Mouse (Mus musculus) frontal cortex, postnatal 10 days (tissue): ENCODE measurements around the gene Prg2.

Source experiments
- DNase-seq, 2 experiments: peaks; one replicate each; pipeline ENCODE4 v3.0.0; 2022; ENCODE audit warnings: low spot score in 2 of 2, mixed read lengths in 1 of 2

The Prg2 gene

DNA sequence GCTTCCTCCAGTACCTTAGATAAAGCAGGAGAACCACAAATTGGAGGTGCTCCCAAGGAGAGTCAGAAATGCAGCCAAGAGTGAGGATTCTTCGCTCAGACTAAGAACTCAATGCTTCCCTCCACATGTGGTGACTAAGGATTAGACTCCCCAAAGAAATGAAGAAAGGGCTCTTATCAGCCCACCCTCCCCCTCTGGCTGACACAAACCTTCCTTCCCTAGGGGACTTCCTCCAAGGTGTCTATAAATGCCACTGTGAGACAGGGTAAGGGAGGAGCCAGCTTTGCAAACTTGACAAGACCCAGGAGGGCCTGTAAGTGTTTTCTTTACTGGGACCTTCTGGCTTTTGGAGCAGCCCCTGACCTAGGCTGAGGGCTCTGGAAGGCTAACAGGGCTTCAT, at the start of gene Prg2:
TSS of gene Prg2 (plus strand) at position 274 of the 400 bp plus-strand sequence.
- DNase-seq: no peak

DNA sequence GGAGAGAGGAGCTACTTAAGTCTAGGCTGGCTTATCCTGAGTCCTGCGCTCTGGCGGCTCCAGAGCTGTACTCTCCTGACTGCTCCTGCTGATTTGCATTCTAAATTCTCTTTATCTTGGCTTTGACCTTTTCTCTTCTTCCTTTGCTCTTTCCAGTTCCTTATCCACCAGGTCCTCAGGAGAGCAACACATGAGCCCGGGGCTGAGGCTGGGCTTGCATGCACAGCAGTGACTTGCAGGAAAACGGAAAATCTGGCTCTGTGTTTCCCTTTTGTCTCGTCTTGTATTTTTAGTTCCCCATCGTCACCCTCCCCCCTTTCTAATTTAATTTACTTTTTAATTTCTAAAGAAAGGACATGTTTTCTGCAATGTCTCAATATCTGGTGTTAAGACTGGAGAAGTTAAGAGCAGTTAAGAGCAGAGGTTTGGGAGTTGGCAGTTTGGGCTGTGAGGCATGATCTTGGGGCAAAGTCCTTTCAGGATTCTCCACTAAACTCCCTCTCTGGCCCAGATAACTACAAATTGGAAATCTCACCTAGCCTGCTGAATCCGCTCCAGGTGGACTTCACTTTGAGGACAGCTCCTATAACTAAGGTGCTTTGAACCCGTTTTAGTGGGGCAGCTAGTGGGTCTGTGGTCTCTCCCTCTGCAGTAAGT, 46.1 kb upstream of the Prg2 start:
- DNase-seq: no peak

DNA sequence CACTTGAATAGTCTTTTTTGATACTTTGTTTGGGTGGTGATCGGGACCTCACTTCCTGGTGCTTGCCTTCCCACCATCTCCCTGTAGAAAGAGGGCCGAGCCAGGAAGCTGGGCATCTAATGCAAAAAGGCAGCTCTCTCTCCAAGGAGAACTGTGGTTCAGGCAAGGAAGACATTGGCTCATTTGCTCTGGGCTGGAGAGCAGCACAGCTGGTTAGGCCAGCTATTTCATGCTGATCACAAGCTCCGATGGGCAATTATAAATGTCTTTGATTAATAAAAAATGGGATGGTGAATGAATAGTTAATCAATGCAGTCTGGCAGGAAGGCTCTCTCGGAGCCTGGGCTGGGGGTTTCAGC, 45.6 kb upstream of the Prg2 start:
- no peak for DNase-seq

DNA sequence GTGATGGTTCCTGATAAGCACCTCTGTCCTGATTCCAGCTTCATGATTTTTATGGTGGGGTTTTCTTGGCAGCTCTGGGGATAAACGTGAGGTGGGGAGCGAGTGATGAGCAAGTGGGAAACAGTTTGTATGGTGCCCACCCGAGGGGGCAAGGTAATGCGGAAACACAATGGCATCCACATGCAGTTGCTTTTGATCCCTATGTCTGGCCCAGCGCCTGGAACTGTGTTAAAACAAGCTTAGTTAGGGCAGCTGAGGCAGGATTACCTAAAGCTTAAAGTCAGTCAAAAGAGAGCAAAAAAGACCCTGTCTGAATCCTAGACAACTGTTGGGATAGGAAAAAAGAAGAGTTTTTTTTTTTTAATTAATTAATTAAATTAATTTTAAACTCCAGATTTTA, 45.2 kb upstream of the Prg2 start:
- DNase-seq: no peak

DNA sequence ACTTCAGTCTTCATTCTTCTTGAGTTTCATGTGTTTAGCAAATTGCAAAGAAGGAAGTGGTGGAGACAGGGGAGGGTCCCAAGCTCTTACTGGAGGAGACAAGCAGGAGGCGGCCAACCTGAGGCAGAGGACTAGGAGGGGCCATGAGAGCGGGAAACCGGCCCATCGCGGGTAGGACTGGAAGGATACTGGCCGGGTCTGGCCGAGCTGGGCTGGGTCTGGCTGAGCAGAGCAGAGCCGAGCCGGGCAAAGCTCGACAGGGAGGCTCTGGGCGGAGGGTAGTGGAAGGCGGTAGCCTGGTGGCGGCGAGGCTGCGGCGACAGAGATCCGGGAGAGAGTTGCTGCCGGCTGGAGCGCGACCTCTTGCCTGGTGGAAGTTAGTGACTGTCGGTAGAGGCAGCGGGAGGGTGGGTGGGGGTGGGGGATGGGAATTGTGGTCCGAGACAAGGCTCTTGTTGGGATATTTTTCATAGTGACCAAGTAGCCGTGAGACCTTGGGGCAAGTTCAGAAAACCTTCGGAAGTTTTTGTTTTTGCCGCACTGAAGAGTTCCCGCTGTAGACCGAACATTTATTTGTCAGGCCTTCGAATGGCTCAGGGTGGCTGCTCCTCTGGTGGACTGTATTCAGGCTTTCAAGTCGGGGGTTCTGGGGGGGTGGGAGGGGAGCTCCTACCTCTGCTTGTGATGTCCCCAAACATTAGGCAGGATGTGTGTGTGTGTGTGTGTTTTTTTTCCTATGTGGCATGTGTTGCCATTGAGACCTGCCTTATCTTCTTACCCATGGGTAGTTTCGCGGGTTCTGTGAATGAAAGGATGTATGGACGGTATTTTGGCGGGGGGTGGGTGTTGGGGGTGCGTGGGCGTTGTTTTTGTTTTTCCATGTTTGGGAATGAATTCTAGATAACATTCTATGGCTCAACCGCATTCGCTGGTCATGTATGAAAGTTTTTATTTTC, 43.5 kb upstream of the Prg2 start, which contains the start of gene Slc43a3:
TSS of gene Slc43a3 (plus strand) at position 106 of the 956 bp plus-strand sequence.
- peak; percentile 12 to 21 for DNase-seq

DNA sequence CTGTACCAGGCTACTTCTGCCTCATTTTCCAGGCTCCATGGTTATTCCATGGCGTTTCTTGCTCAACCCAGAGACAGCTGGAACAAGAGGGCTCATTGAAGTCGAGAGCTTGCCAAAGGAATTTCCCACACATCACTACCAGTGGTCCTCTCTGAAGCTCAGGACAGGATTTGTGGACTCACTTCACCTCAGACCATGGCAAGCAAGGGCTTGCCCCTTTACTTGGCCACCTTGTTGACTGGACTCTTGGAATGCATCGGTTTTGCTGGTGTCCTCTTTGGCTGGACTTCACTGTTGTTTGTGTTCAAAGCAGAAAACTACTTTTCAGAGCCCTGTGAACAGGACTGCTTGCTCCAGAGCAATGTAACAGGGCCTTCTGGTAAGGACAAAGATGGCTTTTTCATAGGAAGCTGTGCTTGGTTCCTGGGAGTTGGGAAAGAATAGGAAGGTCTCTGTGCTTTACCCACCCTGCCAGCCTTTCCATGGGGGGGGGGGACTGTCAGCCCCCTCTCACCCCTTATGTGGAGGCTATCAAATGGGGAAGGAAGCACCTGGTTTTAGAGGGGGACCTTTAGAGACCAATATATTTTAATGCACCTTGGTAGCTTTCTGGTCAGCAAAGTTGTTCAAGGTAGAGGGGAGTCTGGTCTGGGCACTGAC, 42.6 kb upstream of the Prg2 start:
- DNase-seq: no peak

DNA sequence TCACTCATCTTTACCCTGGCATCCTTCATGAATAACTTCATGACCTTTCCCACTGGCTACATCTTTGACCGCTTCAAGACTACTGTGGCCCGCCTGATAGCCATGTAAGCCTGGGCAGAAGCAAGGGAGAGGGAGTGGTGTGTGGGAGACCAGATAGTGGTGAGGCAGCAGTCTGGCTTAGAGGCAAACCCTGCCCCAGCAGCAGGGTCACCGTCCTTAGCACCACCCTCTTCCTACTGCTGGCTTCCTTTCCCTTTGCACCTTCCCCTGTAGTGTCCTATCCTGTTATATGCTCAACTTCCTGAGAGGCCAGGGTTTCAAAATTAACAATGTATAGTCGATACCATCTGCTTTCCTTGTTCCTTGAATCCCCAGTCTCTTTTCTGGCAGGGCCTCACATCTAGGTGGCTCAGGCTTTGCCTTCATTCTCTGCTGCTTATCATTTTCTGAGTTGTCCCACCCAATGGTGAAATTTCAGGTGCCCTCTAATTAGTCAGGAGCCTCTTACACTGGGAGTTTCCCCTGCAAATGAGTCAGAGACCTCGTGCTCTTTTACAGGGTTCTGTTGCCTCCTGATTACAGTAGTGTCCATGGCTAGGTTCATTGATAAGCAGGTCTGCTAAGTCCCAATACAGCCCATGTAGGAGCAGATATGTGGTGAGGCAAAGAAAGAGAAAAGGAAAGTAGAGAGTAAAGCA, 41.9 kb upstream of the Prg2 start:
- DNase-seq: no peak

DNA sequence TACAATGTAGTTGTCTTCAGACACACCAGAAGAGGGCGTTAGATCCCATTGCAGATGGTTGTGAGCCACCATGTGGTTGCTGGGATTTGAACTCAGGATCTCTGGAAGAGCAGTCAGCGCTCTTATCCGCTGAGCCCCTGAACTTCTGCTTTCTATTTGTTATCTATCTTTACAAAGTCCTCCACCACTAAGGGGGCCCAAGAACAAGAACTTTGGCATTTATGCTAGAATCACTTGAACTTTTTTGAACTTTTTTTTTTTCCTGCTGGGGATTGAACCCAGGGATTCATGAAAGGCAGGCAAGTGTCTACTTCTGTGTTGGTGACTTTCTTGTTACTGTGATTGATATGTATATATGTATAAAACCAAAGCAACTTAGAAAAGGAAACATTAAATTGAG, 41.0 kb upstream of the Prg2 start:
- DNase-seq: no peak

DNA sequence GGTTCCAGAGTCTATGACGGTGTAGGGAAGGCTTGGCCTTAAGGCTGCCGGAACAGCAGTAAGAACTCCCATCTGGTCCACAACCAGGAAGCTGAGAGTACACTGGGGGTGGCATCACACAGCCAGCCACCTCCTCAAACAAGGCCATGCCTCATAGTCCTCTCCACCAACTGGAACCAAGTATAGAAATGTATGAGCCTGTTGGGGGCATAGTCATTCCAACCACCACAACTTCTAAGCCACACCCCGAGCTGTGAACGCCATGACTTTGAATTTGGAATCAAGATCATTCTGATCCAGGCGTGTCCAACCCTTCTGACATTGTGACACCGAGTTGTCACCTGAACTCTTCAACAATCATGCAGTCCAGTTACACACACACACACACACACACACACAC, 40.5 kb upstream of the Prg2 start:
- DNase-seq: no peak

DNA sequence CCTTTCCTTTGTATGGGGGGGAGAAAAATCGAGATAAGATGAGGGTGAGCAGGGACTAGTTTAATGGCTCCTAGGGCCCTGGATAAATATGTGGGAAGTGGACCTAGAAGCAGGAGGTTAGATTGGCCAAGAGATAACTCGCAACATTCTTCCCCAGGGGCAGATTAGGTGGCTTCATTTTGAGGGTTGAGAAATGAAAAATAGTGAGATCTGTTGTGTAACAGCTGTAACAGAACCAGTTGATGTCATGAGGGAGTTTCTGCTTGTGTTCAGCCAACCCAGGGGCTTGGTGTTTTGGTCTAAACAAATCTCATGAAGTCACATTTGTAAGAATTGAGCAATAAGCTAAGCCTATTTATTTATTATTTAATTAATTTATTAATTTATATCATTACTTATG, 38.9 kb upstream of the Prg2 start:
- no peak for DNase-seq

DNA sequence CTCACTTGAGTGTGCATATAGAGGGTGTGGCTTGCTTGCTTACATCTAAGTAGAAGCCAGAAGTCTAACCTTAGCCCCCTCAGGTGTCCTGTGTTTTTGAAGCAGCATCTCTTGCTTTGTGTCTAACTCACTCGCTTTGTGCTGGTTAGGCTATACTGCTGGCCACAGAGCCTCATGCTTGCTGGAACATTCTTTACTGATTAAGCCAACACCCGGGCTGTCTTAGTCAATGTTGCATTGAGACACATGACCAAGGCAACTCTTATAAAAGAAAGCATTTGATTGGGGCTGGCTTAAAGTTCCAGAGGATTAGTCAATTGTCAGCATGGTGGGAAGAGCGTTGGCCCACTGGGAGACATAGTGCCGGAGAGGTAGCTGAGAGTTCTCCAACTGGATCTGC, 38.5 kb upstream of the Prg2 start:
- no peak for DNase-seq

DNA sequence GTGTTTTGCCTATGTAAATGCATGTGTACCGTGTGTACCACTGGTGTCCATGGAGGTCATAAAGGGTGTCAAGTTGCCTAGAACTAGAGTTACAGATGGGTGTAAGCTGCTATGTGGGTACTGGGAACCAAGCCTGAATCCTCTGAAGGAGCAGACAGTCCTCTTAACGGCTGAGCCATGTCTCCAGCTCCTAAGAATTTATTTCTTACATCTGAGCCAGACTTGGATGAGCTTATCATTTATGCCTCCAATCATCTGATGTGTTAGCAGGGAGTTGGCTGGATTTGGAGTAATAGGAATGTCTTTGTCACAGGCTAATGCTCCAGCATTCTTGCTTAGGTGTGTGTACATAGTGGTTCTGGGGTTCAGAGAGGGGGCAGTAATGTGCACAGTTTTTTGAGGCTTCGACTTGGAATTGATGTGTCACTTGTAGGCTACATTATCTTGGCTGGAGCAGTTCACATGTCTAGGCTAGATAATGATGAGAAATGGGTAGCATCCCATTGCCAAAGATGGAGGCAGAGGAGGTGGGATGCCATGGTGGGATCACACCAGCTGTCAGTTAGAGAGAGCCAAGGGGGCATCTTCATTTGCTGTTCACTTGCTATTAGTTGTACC, 33.0 kb upstream of the Prg2 start:
- no peak for DNase-seq

DNA sequence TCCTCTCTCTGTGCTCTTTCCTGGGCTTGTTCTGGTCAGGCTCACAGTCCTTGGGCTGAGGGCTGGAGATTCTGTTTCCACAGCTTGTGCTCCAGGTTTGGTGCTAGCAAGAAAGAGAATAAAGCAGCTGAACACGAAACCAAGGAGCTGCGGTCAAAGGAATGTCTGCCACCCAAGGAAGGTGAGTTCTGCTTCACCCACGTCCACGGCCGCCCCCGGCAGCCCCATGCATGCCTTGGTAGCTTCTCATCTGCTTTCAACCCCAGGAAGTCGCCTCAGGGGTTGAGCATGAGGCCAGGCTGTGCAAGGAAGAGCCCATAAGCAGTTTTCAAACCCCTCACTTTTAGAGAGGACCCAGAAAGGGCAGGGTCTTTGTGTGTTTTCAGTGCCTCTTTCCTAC, 32.0 kb upstream of the Prg2 start:
- DNase-seq: no peak

DNA sequence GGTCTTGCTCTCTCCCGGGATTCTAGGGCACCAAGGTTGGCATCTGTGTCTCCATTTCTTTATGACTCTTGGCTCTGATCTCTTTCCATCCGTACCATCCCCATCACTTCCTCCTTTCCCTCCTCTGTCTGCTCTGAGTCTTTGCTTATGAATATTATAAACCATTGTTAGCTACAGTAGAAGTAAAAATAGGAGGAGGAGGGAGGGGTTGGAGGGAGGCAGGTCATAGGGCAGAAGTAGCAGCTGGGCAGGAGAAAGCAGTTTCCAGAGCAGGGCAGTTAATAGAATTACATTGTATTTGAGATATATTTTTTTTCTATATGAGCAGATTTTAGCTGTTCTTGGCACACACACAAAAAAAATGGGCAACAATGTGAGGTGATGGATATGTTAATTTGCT, 31.5 kb upstream of the Prg2 start:
- DNase-seq: no peak

DNA sequence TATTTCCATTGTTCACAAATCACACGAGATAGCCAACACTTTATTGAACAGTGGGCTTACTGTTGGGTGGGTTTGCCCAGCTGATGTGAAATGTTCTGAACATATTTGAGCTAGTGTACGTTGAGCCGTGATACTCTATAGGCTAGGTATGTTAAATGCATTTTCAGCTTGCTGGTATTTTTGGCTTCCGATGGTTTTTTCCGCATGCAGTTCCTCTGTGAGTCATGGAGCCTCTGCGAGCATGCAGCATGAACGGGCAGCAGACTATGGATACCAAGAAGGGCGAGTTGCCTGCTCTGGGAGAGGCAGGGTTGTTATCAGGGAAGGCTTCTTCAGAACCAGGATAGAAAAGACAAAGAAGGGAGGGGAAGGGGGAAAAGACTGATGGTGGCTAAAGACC, 29.2 kb upstream of the Prg2 start:
- no peak for DNase-seq

DNA sequence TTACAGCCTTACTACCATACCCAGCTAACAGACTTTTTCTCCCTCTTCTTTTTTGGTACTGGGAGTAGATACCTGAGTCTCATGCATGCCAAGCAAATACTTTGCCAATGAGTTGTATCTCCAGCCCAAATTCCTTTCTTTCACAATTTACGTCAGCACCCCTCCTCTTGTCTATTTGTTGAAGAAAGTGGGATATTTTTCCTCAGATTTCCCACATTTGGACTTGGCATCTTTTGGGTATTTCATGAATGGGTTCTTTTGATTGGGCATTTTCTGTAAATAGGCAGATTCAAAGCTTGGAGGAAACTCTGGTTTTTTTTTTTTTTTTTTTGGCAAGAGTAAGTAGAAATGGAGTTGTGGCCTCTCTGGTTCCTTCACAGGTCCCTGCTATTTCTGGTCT, 28.0 kb upstream of the Prg2 start:
- DNase-seq: no peak

DNA sequence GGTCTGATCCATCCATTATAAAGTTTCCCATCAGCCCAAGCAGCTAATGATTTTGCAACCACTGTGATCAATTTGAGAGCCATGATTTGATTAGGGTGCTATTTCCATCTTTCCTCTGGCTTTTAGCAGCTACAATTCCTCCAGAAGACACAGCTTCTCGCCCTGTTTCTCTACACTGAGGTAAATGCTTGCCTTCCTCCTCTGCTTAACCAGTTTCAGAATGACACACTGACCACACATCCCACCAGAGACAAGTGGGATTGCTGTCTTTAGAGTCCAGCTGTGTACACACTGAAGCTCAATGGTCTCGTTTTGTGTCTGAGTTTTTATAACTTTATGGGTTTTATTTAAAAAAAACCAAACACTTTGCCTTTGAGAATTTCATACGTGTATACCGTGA, 27.6 kb upstream of the Prg2 start:
- no peak for DNase-seq

DNA sequence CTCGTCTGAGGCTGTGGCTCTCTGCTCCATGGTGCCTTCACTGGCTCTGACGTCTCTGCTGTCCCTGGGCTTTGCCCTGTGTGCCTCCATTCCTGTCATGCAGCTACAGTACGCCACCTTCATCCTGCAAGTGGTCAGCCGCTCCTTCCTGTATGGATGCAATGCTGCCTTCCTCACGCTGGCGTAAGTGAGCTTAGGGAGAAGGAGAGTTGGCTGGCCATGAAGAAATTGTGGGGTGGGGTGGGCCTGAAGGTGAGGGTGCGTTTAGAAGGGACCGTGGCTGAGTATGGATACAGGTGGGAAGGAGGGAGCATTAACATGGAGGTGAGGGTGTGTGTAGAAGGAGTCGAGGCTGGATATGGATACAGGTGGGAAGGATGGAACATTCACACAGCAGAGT, 24.8 kb upstream of the Prg2 start:
- DNase-seq: no peak

DNA sequence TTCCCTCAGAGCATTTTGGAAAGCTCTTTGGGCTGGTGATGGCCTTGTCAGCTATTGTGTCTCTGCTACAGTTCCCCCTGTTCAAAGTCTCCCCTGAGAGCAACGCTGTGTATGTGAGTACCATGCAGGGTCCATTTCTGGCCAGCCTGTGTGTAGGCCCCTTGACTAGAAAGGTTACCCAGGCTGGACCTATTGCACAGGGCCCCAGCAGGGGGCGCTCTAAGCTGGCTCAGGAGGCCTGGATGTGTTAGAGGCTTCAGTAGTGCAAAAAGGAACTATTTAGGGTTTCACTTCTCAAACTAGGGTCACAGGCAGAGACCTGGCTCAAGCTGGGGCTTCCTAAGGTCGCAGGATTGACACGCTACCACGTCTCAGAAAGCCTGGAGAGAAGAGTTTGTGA, 24.0 kb upstream of the Prg2 start:
- peak in 1 of 2 experiments; percentile 31 for DNase-seq

DNA sequence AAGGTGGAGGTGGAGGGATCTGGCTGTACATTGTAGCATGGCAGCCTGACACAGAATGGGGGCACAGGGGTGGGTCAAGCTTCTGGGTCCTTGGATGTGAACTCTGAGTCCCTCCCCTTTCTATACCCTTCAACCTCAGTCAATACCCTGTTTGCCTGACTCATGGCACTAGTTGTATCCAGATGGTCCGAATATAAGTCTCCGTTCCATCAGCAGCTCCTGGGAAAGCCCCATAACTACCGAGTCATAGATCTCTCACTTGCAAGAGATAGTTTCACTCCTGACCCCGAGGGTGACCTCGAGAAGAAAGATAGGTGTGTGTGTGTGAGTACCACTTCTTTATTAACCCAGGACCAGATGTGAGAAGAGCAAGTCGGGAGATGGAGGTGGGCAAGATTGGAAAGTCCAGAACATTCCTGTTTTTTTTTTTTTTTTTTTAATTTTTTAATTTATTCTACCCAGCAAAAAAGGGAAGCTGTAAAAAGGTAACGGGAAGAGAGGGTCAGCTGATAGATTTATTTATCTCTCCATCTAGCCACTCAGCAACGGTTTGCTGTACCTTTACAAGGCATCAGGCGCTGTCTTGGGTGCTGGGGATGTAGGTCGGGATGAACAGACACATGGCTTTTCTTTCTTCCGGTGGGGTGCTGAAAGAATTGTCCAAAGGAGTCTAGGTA, 21.5 kb upstream of the Prg2 start:
- DNase-seq: no peak

DNA sequence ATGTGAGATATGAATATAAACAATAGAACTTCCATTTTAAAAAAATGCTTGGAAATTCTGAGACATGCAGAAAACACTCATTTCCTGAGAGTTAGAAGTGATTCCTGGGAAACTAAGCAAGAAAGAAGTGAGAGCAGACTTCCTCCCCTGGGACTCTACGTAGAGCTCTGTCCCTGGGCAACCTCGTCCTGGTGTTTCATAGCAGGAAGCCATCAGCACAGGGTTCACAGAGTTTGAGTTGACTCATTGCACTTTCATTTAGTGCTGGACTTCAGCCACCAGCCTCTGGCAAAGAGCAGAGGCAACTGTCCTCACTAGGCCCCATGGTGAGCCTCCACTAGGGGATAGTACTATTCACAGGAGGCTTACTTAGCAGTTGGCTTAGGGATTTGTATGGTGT, 19.0 kb upstream of the Prg2 start:
- no peak for DNase-seq
